Mouse (Mus musculus) kidney, postnatal 10 days (tissue): ENCODE measurements around the gene Foxg1.

Experiments
- DNase-seq: peaks from one replicate; pipeline ENCODE4 v3.0.0; 2021; ENCODE audit warnings: mixed read lengths

Gene Foxg1

DNA sequence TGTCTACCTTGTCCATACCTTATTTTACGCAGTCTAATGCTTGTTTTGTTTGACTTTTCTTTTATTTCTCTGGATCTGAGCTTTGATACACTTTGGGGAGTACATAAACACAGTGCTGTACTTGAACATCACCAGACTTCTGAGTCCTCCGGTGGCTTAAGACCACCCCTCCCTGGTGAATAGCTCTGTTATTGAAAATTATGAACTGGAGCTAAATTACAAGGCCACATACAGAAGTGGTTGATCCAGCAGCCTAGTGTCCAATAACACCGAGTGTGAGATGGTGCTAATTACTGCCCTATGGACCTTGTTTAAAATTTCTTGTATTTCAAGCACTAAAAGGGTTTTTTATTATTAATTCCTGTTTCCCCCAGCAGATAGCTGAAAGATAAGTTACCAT is 35.5 kb downstream of the Foxg1 start:
- DNase-seq: no peak
